In the genomic region with DNA sequence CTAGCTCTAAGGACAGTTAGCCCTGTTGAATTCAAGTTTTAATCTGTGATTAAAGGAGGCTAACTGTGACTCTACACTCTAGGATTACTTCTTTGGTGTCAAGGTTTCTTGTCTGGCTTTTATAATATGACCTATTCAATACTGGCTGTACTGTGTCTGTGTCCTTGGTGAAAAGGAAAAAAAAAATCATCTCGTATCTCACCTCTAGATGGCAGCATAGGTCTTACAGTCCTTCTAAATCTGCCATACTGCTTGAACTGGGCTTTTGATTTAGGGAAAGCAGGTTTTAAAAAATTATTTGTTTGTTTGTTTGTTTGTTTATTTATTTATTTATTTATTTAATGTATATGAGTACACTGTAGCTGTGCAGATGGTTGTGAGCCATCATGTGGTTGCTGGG, we compare ENCODE assay signal across 8 mouse cellular contexts. TPM values are rescaled to one million over a fixed set of nuclear protein-coding genes. Genes with fewer than 3 reads are reported as not detected.
DNase-seq lines count a peak whose midpoint lies in the region; ATAC-seq lines count a peak whose summit lies in the region.

No protein-coding gene starts in this region.

- no peak overlapping the region for H3K9ac ChIP-seq in midbrain, embryonic 15.5 days

- peaks cover 4% of the 10 kb centered on the region; the same call in 1 of the 2 replicates for H3K36me3 ChIP-seq in midbrain, embryonic 15.5 days (replicated peaks)

- ATAC-seq in granulocyte monocyte progenitor cell, adult 5-6 weeks (replicated peaks; ENCODE audit: poor library complexity, severe bottlenecking): no peak
- ATAC-seq in midbrain, embryonic 15.5 days (replicated peaks): no peak

- H3K4me2 ChIP-seq in midbrain, embryonic 15.5 days: no peak overlapping the region

- DNase-seq in heart, adult 8-10 months (ENCODE audit: low spot score): peak; percentile 54
- DNase-seq in heart, adult 11 months: no peak
- DNase-seq in right cerebral cortex, adult 18-20 months: peak; percentile 13
- DNase-seq in right cerebral cortex, postnatal 14 days: no peak
- peak; percentile 27 for DNase-seq in embryo, embryonic 9.5 days (ENCODE audit: extremely low spot score)
- peak; percentile 27 for DNase-seq in telencephalon, adult 2 months (ENCODE audit: low read depth, low spot score)

- H3K4me1 ChIP-seq in midbrain, embryonic 15.5 days: no peaks in the 10 kb centered on the region

- WGBS in midbrain, embryonic 15.5 days: 0% methylated on average over 1 of the region's 1 CpGs

- no peak overlapping the region for H3K4me3 ChIP-seq in midbrain, embryonic 15.5 days

- H3K9me3 ChIP-seq in midbrain, embryonic 15.5 days: no peaks in the 10 kb centered on the region

- H3K27me3 ChIP-seq in midbrain, embryonic 15.5 days (replicated peaks): no peaks in the 10 kb centered on the region

- no peak overlapping the region for H3K27ac ChIP-seq in midbrain, embryonic 15.5 days

RNA-seq across cellular contexts. Expression of a gene that starts 17.5 kb away (rescaled TPM):
- total RNA-seq in heart, adult 8-10 months (2022): 10 to 100 TPM; 11.2 to 13.4 (median 12.9) TPM
- total RNA-seq in granulocyte monocyte progenitor cell, adult 5-6 weeks (2014; fragmentation: Nextera tagmentation): 13.3 and 19.3 TPM in 2 replicates
- total RNA-seq in granulocyte monocyte progenitor cell, adult 5-6 weeks (2017): 11.1 and 24.3 TPM in 2 replicates
- polyA plus RNA-seq in midbrain, embryonic 15.5 days (2015; fragmentation: Nextera tagmentation; extraction: Ambion mirVana): 33.7 and 35.1 TPM in 2 replicates

RNA-seq across cellular contexts. Expression of a gene that starts 17.9 kb away (rescaled TPM):
- 100 to 1,000 TPM; 220 to 268 (median 246) TPM for total RNA-seq in heart, adult 8-10 months (2022)
- 10.4 and 13.2 TPM in 2 replicates for total RNA-seq in granulocyte monocyte progenitor cell, adult 5-6 weeks (2014; fragmentation: Nextera tagmentation)
- total RNA-seq in granulocyte monocyte progenitor cell, adult 5-6 weeks (2017): 8.0 and 10.9 TPM in 2 replicates
- 29.7 and 30.8 TPM in 2 replicates for polyA plus RNA-seq in midbrain, embryonic 15.5 days (2015; fragmentation: Nextera tagmentation; extraction: Ambion mirVana)

RNA-seq across cellular contexts. Expression of a gene that starts 51.7 kb away (rescaled TPM):
- total RNA-seq in heart, adult 8-10 months (2022): 10 to 100 TPM in 2 of 4 experiments, 1 to 10 TPM in 2; 9.4 to 12.7 (median 11.1) TPM
- total RNA-seq in granulocyte monocyte progenitor cell, adult 5-6 weeks (2014; fragmentation: Nextera tagmentation): 26.0 and 28.1 TPM in 2 replicates
- 32.4 and 37.8 TPM in 2 replicates for total RNA-seq in granulocyte monocyte progenitor cell, adult 5-6 weeks (2017)
- polyA plus RNA-seq in midbrain, embryonic 15.5 days (2015; fragmentation: Nextera tagmentation; extraction: Ambion mirVana): 22.7 and 23.0 TPM in 2 replicates

RNA-seq across cellular contexts. Expression of a gene that starts 59.8 kb away (rescaled TPM):
- total RNA-seq in heart, adult 8-10 months (2022): 1 to 10 TPM in 3 of 4 experiments, under 1 TPM in 1; 0.92 to 2.3 (median 1.4) TPM
- total RNA-seq in granulocyte monocyte progenitor cell, adult 5-6 weeks (2014; fragmentation: Nextera tagmentation): 3.4 TPM in 1 of 2 replicates, not detected in the other
- 1.8 and 5.4 TPM in 2 replicates for total RNA-seq in granulocyte monocyte progenitor cell, adult 5-6 weeks (2017)
- polyA plus RNA-seq in midbrain, embryonic 15.5 days (2015; fragmentation: Nextera tagmentation; extraction: Ambion mirVana): 3.4 and 4.9 TPM in 2 replicates

RNA-seq across cellular contexts. Expression of a gene that starts 59.9 kb away (rescaled TPM):
- 100 to 1,000 TPM in 1 of 4 experiments, 10 to 100 TPM in 3; 69.5 to 108 (median 85.9) TPM for total RNA-seq in heart, adult 8-10 months (2022)
- 20.8 and 34.2 TPM in 2 replicates for total RNA-seq in granulocyte monocyte progenitor cell, adult 5-6 weeks (2014; fragmentation: Nextera tagmentation)
- 14.0 and 30.8 TPM in 2 replicates for total RNA-seq in granulocyte monocyte progenitor cell, adult 5-6 weeks (2017)
- 11.2 and 12.1 TPM in 2 replicates for polyA plus RNA-seq in midbrain, embryonic 15.5 days (2015; fragmentation: Nextera tagmentation; extraction: Ambion mirVana)

Comparison
In these comparisons a context has a peak if more than half of its experiments do, and no peak if none do; other contexts are left out.
1. DNase-seq: peak in heart, adult 8-10 months (single experiment), right cerebral cortex, adult 18-20 months (single experiment), embryo, embryonic 9.5 days (single experiment) and telencephalon, adult 2 months (single experiment); none in heart, adult 11 months (single experiment) and right cerebral cortex, postnatal 14 days (single experiment).
2. RNA of a gene that starts 17.9 kb away (total RNA-seq): 220 to 268 TPM in heart, adult 8-10 months; 8.0 to 13.2 TPM in granulocyte monocyte progenitor cell, adult 5-6 weeks; every median in the first group is over 10 times any median in the second.